Mouse (Mus musculus): ENCODE results near the gene Dctn1.
"Not testable (repeated sequence)": the region's sequence is repeated elsewhere in the genome, so short reads cannot be mapped to it uniquely, and the experiment has no call there.

The Dctn1 gene

DNA sequence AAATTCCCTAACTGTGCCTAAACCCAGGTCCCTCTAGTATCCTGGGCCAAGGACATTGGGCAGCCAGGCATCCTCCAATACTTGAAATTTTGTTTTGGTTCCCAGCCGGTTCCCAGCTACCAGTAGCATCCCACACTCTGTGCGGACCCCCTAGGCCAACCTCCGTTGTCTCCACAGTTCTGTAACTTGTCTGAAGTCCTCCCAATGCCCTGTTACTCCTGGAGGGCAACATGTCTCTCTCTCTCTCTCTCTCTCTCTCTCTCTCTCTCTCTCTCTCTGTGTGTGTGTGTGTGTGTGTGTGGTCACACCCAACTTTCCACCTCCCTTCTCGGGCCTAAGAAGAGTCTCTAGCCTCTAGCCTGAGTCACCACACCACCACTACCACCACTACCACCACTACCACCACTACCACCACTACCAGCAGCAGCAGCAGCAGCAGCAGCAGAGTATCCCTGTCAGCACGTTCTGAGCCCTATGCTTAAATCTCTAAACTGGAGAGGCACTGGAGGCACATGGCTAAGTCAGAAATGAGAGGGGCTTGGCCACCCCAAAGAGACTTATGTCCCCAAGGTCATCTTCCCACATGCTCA is 29.3 kb upstream of the Dctn1 start:
- DNase-seq (ENCODE audit: low spot score): no peak

DNA sequence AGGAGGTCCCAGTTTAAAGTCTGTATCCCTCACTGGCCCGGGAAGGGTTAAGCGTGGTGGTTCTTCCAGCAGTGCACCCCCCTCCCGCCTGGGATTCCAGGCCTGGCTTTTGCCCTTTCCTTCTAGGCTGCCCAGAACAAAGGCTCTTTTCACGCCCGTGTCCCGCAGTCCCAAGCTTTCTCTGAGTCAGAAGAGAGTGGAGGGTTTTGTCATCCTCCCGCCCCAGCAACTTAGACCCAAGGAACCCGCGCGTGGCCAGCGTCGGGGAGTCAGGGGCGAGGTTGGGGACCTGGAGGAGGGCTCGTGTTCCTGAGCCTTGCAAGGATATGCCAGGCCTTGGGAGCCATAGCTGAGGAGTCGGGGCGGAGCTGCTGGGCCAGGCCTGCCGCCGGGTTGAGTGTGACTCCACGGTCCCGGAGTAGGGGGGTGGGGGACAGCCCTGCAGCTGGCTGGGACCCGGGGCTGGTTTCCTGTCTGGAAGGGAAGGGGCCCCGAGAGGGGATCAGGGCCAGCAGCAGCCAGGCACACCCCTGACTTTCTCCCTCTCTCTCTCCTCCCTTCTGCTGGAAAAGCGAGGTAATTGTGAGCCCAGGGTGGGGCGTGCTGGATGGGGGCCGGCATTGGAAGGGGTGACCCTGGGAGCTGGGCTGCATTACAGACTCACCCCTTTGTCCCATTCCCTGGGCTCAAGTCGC is 28.7 kb upstream of the Dctn1 start:
- peak; percentile 57 for DNase-seq (ENCODE audit: low spot score)

DNA sequence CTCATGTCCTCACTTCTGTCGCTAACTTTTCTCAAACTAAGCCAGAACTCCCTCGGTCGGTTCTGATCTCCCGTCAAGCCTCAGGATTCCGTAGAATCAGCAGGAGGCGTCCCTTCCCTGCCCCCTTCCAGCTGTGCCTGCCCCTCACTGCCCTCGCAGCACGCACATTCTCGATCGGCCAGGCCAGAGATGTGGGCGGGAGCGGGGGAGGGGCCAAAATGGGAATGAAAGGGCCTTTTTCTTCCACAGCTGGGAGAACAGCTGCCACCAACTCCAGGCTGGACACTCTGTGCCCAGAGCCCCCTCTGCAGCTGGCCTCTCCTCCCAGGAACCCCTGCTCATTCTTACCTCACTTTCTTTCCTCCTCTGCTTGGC is 28.2 kb upstream of the Dctn1 start:
- DNase-seq (ENCODE audit: low spot score): peak; percentile 84

DNA sequence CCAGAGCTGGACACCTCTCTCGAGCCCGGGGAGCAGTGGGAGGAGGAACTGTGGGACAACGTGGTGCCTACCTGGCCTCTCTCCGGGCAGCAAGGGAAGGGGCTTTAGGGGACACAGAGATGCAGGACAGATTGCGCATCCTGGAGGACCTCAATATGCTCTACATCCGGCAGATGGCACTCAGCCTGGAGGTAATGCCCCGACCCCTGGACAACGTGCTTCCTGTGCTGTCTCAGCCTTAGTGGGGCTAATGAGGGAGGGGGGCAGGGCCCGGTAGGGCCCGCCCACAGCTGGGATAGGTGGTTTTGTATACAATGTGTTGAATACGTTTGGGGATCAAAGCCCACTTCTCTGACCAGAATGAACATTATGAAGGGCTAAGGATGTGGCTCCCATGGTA is 27.7 kb upstream of the Dctn1 start:
- DNase-seq (ENCODE audit: low spot score): no peak

DNA sequence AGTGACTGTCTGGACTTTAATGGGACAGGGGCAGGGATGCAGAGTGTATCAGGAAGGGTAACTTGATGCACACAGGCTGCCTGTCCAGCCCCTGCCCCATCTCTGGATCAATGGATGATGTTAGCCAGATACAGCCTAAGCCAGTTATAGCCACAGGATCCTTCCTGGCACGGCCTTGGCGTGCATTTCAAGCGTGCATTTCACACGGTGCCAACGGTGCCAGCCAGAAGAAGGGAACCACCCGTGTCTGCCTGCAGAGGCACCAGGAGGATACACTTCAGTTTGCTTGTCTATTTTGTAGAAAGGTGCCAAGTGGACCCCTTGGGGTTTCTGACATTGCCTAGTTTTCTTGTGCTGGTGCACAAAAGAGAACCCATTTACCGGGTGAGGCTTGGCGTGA is 25.7 kb upstream of the Dctn1 start:
- no peak for DNase-seq (ENCODE audit: low spot score)

DNA sequence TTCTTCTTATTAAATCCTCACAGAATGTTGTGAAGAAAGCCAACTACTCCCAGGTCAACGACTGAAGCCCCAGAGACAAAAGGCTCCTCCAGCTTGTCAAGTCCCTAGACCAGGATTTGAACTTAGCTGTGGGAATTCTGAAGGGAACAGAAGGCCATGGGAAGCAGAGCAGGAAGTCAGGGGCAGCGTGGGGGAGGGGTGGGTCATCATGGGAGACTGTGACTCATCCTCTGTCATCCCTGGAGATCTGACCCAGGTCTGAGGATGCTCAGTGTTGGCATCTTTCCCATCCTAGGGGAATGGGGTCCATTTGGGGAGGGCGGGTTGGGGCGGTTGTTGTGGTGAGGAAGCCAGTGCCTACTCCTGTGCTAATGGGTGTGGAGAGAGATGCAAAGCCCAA is 24.1 kb upstream of the Dctn1 start:
- DNase-seq (ENCODE audit: low spot score): no peak

DNA sequence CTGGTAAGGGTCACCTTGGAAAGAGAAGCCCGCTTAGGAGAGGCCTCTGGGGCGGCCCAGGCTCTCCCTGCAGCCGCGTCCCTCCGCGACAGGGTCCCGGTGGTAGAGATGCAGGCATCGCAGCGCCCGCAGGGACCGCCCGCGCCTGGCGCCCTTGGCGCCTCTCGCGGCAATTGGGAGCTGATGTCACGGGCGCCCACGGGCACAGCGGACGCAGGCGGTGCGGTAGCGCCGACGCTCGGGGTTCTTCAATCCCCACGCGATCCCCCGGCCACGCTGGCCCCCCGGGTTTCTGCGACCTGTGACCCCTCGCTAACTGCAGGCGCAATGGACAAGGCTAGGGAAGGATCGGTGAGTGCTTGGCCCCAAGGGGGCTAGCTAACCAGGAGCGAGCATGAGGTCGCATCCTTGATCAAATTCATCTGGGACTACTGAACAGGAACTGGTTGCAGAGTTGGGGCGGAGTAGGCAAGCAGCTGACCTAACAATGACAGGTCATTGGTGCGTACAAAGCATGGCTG is 23.4 kb upstream of the Dctn1 start:
- DNase-seq (ENCODE audit: low spot score): no peak

DNA sequence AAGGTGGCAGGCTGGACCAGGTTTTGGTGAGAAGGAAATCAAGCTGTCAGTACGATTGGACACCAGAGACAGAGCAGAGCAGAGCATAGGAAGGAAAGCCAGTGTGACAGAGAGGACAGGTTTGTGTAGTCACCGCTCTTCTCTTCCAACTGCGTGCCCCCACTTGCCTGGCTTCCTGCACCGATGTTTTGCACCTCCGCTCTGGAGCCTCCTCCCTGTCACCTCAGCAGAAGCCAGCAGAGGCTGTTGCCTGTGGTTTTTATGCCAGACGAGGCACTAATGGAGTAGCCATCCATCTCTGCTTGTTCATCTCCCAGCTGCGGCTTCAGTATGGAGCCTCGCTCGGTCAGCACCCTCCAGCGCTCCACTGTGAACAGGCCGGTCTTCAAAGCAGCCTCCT is 22.8 kb upstream of the Dctn1 start:
- no peak for DNase-seq (ENCODE audit: low spot score)

DNA sequence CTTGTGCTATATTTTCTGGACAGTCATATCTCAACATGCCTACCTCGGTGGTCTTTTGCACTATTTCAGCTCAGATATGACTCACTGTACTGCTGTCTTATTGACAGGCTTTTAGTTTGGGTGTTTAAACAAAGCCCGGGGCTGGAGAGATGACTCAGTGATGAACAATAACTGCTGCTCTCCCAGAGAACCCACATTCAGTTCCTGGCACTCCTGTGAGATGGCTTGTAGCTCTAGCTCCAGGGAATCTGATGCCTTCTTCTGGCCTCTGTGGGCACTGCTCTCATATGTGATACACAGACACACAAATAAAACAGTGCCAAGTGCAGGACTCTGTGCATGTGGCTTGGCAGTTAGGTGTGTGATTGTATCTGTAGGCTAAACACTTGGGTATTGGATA is 20.5 kb upstream of the Dctn1 start:
- DNase-seq (ENCODE audit: low spot score): no peak

DNA sequence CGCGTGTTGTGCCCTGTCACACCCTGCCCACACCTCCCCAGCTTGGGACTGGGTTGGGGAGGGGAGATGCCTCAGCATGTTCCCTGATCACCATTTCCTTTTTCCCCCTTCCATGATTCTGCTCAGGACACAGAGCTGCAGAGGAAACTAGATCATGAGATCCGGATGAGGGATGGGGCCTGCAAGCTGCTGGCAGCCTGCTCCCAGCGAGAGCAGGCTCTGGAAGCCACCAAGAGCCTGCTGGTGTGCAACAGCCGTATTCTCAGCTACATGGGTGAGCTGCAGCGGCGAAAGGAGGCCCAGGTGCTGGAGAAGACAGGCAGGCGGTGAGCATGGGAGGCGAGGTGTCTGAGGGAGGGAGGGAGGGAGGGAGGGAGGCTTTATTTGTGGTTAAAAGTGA is 19.9 kb upstream of the Dctn1 start:
- DNase-seq (ENCODE audit: low spot score): no peak

DNA sequence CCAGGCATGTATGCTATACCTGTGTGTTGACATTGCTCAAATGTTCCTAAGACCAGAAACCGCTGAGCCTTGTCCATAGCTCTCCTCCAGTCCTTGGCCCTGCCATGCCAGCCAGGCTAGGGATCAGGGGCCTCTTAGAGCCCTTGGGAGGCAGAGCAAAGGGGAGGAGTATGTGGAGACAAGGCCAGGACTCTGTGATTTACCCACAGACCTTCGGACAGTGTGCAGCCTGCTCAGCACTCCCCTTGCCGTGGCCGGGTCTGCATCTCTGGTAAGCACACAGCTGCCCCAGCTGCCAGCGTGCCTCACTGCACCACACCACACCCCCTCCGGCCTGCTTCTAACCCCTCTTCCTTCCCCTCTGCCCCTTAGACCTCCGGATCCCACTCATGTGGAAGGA is 18.4 kb upstream of the Dctn1 start:
- DNase-seq (ENCODE audit: low spot score): peak; percentile 50

DNA sequence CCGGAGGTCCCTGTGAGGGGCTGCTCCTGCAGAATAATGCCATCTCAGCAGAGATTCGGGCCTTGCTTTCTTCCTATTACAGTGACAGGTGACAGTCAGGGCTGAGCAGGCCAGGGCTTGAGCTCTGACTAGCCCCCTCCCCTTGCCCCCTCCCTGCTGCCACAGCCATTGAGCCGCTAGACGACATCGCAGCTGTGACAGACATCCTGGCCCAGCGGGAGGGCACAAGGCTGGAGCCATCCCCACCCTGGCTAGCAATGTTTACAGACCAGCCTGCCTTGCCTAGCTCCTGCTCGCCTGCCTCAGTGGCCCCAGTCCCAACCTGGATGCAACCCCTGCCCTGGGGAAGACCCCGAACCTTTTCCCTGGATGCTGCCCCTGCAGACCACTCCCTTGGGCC is 14.0 kb upstream of the Dctn1 start:
- no peak for DNase-seq (ENCODE audit: low spot score)

DNA sequence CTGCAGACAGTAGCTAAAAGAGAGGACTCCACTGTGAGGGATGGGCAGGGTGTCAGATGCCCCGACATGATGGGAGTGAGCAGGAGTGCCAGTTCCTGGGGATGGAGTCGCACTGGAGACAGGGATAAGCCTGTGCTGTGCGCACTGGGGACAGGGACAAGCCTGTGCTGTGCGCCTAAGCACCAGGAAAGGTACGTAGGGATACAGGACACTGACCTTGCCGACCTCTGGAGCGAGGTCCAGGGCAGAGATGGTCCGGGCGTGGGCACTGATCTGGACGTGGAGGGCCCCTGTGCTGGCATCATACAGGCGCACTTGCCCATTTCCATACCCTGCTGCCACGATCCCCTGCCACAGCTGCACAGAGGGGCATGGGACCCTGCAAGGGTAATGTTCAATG is 12.7 kb upstream of the Dctn1 start:
- no peak for DNase-seq (ENCODE audit: low spot score)

DNA sequence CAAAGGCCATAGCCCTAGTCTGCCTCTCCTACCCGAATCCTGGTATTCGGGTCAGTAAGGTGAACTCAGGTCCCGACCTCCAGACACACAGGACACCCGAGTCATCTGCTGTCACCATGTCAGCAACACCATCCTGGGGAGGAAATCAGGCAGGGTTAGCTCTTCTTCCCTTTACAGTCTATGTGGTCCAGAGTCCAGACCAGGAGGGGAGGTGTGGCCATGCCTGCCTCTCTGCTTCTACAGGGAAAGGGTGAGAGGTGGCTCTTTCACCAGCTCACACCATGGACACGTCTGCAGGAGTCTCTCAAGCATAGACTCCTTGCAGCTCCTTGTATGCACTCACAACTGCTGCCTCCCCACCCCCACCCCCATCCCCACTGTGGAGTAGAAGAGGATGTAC is 12.2 kb upstream of the Dctn1 start:
- DNase-seq (ENCODE audit: low spot score): no peak

DNA sequence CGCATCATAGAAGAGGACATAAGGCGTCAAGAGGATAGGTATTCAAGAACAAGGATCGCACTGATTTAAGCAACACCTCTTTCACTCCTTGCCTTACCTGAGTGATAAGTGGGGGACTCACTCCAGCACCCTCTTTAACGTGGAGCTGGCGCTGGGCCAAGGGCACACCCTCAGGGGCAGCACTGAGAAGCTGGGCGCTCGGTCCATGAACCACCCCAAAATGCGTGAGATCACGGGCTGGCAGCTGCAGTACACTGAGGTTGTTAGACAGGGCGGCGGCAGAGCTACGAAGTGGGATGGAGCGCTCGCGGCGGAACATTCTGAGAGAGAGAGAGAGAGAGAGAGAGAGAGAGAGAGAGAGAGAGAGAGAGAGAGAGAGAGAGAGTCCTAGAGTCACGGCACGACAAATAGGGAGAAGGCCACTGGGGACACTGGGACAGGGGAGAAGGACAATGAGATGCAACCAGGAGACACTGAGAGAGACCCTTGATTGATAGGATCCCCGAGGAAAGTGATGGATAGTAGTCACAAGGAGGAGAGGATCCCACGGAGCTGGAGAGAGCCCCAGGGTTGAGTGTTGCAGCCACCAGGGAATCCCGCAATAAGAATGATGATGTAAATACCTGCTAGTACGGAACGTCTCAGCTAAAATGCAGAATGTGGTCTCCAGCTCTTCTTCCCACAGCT is 10.0 kb upstream of the Dctn1 start:
- no peak for DNase-seq (ENCODE audit: low spot score)

DNA sequence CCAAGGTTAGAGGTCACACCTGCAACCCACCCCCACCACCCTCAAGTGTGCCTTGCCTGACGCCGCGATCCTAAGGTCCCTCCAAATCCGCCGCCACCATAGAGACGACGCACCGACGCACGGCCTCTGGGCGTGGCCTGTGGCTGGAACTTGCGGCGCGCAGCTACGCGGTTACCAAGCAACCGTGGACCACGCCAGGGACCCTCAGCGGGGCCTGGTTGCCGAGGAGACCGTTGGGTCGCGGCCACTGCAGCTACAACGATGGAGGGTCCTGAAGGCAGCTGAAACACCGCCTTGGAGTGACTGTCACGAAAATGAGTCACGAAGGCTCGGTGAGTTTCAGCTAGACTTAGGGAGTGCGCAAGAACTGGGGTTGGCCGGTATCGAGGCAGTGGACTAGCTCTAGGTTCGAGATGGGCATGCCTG is 9.4 kb upstream of the Dctn1 start, which contains the start of the genes Wdr54 and 1700003E16Rik:
Gene Wdr54 (minus strand): TSS at position 139 of the 426 bp plus-strand sequence.
Gene 1700003E16Rik (plus strand): TSS at position 146 of the 426 bp plus-strand sequence.
- no peak for DNase-seq (ENCODE audit: low spot score)

DNA sequence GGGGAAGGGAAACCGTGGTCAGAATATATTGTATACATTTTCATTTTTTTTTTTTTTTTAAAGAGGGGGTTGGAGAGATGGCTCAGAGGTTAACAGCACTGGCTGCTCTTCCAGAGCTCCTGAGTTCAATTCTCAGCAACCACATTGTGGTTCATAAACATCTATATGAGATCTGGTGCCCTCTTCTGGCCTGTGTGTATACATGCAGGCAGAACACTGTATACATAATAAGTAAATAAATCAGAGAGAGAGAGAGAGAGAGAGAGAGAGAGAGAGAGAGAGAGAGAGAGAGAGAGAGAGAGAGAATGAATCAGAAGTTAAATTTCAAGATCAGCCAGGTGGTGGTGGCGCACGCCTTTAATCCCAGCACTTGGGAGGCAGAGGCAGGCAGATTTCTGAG is 6.3 kb upstream of the Dctn1 start:
- DNase-seq (ENCODE audit: low spot score): not testable (repeated sequence)

DNA sequence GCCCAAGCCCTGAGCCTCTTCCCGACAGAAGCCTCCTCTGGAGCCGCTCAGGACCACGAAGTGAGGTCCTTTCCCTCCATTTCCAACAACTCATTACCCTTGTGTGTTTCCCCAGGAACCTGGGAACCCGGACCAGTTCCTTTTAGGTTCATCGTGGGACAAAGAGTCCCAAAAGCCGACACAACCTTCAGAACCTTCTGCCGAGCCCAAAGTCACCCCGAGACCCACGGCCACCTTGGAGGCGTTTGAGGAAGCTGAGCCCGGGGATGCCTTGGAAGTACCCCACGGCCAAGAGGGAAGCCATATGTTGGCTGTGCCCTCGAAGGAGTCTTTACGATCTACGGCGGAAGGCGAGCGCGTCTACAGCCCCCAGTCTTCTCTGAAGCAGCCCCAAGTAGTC is 4.3 kb upstream of the Dctn1 start:
- no peak for DNase-seq (ENCODE audit: low spot score)

DNA sequence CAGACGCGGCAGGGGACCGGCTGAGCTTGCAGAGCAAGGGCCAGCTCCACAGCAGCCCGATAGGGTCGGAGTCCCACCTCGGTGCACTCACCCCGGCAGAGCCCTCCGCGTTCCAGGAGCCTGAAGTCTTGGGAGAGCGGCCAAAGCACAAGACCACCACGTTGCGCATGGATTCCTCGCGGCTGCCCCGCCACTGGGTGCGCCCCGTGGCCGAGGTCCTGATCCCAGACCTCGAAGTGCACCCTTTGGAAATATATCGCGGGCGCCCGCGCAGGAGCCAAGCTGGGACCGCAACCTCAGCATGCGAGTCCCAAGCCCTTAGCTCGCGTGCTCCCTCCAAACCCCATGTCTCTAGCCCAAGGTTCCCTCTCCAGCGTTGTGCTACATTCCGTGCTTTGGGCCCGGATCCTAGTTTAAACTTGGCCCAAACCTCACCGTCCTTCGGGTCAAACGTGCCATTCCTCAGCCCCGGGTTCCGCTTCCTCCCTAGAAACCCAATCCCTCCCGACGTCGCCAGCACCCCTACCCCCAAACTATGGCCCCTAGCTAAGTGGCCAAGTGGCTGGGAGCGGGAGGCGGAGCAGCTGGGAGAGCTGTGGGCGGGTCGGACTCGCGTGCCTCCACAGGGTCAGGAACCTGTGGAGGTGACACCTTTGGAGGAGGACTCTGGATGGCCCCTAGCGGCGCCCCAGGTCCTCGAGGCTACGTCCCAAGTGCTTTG is 3.6 kb upstream of the Dctn1 start:
- DNase-seq (ENCODE audit: low spot score): no peak

DNA sequence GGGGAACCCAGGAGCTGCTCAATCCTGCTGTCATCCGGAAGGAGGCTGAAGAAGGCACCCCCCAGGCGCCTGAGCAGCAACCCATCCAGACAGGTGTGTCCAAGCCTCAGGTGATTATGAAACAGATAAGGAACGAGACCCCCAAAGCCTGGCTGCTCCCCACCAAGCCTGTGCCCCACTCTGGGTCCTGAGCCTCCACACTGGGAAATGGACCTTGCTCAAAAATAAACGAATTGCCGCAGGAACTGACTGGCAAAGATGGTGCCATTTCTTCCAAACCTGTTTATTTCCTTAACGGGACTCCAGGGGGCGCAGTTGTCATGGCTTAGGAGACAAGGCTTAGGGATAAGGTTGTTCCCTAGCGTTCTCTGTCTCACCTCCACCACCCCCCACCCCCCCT is 3.0 kb upstream of the Dctn1 start:
- DNase-seq (ENCODE audit: low spot score): no peak

DNA sequence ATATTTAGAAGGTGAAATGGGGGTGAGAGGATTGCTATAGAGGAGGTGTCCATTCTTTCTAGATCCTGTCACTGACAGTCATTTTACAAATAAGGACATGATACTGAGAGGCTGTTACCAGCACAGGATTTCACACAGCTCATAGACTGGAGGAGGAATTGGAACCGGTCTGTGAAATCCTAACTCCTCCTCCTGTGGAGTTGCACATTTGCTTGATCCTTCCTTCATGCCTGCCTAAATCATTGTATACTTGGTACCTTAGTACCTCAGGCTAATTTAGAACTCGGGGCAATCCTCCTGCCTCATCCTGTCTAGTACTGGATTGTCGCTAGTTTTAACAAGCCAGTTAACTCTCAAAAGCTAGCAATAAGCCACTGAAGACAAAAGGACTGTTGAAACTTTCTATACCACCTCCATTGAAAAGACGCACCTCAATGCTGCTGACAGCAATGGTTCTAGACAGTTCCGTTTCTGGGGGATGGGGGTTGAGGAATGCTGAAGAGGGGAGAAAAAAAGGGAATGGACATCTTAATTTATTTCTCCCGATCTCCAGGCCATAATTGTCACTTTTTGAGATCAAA is 604 bp upstream of the Dctn1 start:
- no peak for DNase-seq (ENCODE audit: low spot score)

DNA sequence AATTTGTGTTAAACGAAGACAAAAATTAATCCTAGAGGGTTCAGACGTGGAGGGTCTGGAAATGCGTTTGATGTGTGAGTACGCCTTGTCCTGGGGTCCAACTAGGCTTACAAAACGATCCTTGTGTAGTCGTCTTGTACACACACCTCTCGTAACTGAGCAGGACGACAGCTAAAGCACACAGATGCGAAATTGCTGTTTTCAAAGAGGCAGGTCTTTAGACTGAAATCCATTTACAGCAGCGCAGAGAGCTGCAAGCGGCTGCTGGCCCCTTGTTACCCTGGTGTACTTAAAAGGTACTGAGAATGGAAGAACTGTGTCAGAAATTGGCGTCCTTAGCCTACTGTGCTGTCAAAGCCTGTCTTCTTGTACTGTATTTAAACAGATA is 517 bp downstream of the Dctn1 start:
- DNase-seq (ENCODE audit: low spot score): no peak

Data from ovary, adult 18-20 months (tissue).